Mouse (Mus musculus) midbrain, postnatal 0 days (tissue): ENCODE data around the gene Ppdpf. TPM values are rescaled to one million over a fixed set of nuclear protein-coding genes. Genes with fewer than 3 reads are reported as not detected.

Experiments
- ATAC-seq: fragments of 200-750 bp; cut with Nextera tagmentation; 2 replicates; pipeline ENCODE4 v1.8.0; 2017; ENCODE audit warnings: moderate number of reproducible peaks, mild to moderate bottlenecking, moderate TSS enrichment, moderate library complexity; ENCODE audit not compliant: low FRiP score
- DNase-seq: peaks from one replicate; pipeline ENCODE4 v3.0.0-alpha.2; 2015; ENCODE audit warnings: low spot score
- H3K27ac ChIP-seq: fragments of 300-500 bp; sonication (generic); 2 replicates; pipeline ENCODE4 v1.5.1; 2014; ENCODE audit warnings: low read depth, mild to moderate bottlenecking, low read length, mixed read lengths
- H3K27me3 ChIP-seq: fragments of 300-500 bp; sonication (generic); 2 replicates; pipeline ENCODE4 v1.6.1; 2014; ENCODE audit warnings: low read length, control low read depth, mixed read lengths; ENCODE audit not compliant: insufficient read depth
- H3K36me3 ChIP-seq: fragments of 300-500 bp; sonication (generic); 2 replicates; pipeline ENCODE4 v1.6.1; 2014; ENCODE audit warnings: low read length, control low read depth, mixed read lengths; ENCODE audit not compliant: insufficient read depth
- H3K4me1 ChIP-seq: fragments of 300-500 bp; sonication (generic); 2 replicates; pipeline ENCODE4 v1.6.1; 2014; ENCODE audit warnings: mild to moderate bottlenecking, control low read depth, antibody characterized with exemption, low read length, mixed read lengths; ENCODE audit not compliant: insufficient read depth
- H3K4me2 ChIP-seq: fragments of 300-500 bp; sonication (generic); 2 replicates; pipeline ENCODE4 v1.6.1; 2014; ENCODE audit warnings: low read depth, mild to moderate bottlenecking, low read length, mixed read lengths; ENCODE audit not compliant: poor library complexity, severe bottlenecking
- H3K4me3 ChIP-seq: fragments of 300-500 bp; sonication (generic); 2 replicates; pipeline ENCODE4 v1.5.1; 2014; ENCODE audit warnings: low read depth, mild to moderate bottlenecking, low read length, moderate library complexity
- H3K9ac ChIP-seq: fragments of 300-500 bp; sonication (generic); replicated peaks from 2 replicates; pipeline ENCODE4 v1.6.1; 2014; ENCODE audit warnings: mild to moderate bottlenecking, low read length, moderate library complexity, mixed read lengths; ENCODE audit not compliant: poor library complexity, severe bottlenecking
- H3K9me3 ChIP-seq: fragments of 300-500 bp; sonication (generic); 2 replicates; pipeline ENCODE4 v1.6.1; 2016; ENCODE audit warnings: low read length, control low read depth
- CTCF ChIP-seq: IDR thresholded peaks from 2 replicates; pipeline ENCODE4 v1.5.1; 2016; ENCODE audit warnings: antibody characterized with exemption, mild to moderate bottlenecking
- WGBS: fragments of 180-500 bp; shearing (Covaris S2); extraction: QIAGEN DNeasy Blood & Tissue Kit; methylation state at CpG from one replicate; pipeline ENCODE4 v1.1.7; 2014; 5-methylcytosine and 5-hydroxymethylcytosine counted together
- polyA plus RNA-seq: library from polyadenylated mRNA; unstranded; fragments of >200 nt; fragmentation: Nextera tagmentation; extraction: Ambion mirVana; gene quantifications from 2 replicates; pipeline ENCODE4 v1.2.1, GENCODE M21; 2015
- total RNA-seq: library from RNA; depleted of rRNA; stranded (reverse); fragments of >200 nt; gene quantifications from 2 replicates; pipeline ENCODE4 v1.2.3, GENCODE M21; 2014; rRNA removed

Ppdpf gene
- total RNA-seq, result 268 and 323 TPM in 2 replicates
- 365 and 367 TPM in 2 replicates for polyA plus RNA-seq

DNA sequence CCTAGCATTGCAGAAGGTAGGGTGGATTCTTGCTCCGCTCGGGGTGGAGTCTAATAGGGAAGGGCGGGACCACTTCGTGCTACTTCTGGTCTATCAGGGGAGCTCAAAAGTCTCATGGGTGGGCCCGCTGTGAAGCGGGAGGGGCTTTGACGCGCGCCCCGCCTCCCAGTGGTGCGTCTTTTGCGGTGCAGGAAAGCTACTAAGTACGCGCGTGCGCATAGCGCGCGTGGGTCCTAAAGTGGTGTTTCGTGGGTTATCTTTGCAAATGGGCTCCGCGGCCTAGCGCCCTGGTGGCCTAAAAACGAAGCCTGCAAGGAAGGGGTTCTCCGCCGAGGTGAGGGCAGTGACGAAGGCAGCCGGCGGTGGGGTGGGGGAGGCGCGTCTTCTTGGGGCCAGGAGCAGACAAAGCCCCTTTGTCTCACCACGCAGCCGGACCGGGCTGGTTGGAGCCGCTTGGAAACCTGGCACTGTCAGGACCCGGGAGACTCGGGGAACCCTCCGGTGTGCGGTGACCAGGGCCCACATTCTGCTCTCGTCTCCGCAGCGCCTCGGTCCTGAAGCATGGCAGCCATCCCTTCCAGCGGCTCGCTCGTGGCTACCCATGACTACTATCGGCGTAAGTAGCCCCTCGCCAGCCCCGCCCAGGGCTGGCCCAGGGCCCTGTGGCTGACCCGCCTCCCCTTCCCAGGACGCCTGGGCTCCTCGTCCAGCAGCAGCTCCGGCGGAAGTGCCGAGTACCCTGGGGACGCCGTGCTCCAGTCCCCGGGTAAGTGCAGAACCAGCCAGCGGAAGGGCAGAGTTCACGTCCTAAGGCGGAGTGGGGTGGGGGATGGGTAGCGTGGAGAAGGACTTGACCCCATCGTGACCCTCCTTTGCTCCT, at the start of gene Ppdpf:
TSS of gene Ppdpf (plus strand) at position 127 of the 880 bp plus-strand sequence.
- under 1% methylated on average over 64 of the region's 64 CpGs for WGBS
- peak; percentile 48 for TF ChIP-seq CTCF

GRCm38 (mm10) chr2:181139641-181140193, 47.3 kb upstream of the Ppdpf start:
- no peaks in the 10 kb centered on the region for H3K36me3 ChIP-seq
- H3K4me3 ChIP-seq, result no peak overlapping the region
- no peaks in the 10 kb centered on the region for H3K9me3 ChIP-seq
- H3K27ac ChIP-seq, result no peak overlapping the region
- no peak overlapping the region for H3K9ac ChIP-seq
- H3K4me1 ChIP-seq, result no peaks in the 10 kb centered on the region
- DNase-seq (no peak), ATAC-seq (no peak)
- TF ChIP-seq CTCF, result no peak
- no peaks in the 10 kb centered on the region; the same call in 1 of the 2 replicates for H3K27me3 ChIP-seq
- WGBS, result 84% methylated on average over 5 of the region's 5 CpGs
- H3K4me2 ChIP-seq, result no peak overlapping the region

More for the DNA sequence above, at the start of gene Ppdpf:
- Histone ChIP-seq H3K36me3 (0 out of 2 replicates have a peak, but pooled peaks cover 3% of the 10 kb centered on the region), H3K4me3 (peak within 1 kb of the TSS; percentile 69), H3K9ac (peak within 1 kb of the TSS; percentile 99), H3K9me3 (no peaks in the 10 kb centered on the region), H3K27me3 (no peaks in the 10 kb centered on the region), H3K4me1 (peaks cover 6% of the 10 kb centered on the region), H3K4me2 (peak within 1 kb of the TSS; percentile 67), H3K27ac (peak within 1 kb of the TSS; percentile 96)
- ATAC-seq (peak; percentile 86), DNase-seq (peak; percentile 94)

- Histone ChIP-seq H3K27ac (no peak overlapping the region), H3K27me3 (no peaks in the 10 kb centered on the region; the same call in 1 of the 2 replicates), H3K4me1 (no peaks in the 10 kb centered on the region), H3K9me3 (no peaks in the 10 kb centered on the region), H3K36me3 (peaks cover 4% of the 10 kb centered on the region; the same call in 1 of the 2 replicates), H3K4me3 (no peak overlapping the region), H3K9ac (no peak overlapping the region), H3K4me2 (no peak overlapping the region)
- ATAC-seq (no peak), DNase-seq (no peak)
- 67% methylated on average over 8 of the region's 8 CpGs for WGBS
- TF ChIP-seq CTCF, result no peak
Measured at GRCm38 (mm10) chr2:181142703-181143135, 44.3 kb upstream of the Ppdpf start.

DNA sequence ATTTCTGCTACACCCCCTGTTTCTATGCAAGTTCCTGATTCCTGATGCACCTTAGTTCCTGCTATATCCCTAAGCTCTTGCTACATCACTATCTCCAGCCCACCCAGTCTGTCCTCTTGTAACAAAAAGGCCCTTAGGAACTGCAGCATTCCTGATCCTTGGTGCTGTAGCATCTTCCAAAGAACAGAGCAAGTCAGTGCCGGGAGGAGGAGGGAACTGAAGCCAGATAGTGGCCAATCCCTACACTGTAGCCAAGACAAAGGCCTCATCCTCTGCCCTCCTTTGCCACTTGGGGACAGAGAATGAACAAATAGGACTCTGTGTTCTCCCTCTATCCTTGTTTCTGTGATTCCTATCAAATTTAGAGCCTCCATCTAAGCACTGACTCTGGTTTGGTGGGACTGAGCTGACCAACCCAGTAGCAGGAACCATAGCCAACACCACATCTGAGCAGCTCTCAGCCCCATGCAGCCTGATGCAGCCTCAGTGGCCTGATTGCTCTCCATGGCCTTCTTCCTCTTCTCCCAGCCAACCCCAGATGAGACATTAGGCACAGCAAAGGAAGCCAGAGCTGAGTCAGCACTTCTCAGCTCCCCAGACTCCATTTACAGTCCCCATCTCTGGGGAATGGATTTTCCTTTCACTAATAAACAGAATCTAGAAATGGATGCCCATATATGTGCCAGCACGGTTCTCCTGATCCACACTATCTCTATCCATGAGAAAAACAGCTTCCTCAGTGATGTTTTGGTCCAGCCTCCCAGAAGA, 43.4 kb upstream of the Ppdpf start:
- TF ChIP-seq CTCF, result no peak
- ATAC-seq (no peak), DNase-seq (no peak)
- H3K27ac ChIP-seq, result no peak overlapping the region
- H3K27me3 ChIP-seq, result no peaks in the 10 kb centered on the region; the same call in 1 of the 2 replicates
- no peak overlapping the region for H3K4me3 ChIP-seq
- peaks cover 4% of the 10 kb centered on the region; the same call in 1 of the 2 replicates for H3K36me3 ChIP-seq
- WGBS, result 64% methylated on average over 2 of the region's 2 CpGs
- H3K9me3 ChIP-seq, result no peaks in the 10 kb centered on the region
- peaks cover 3% of the 10 kb centered on the region; the same call in 1 of the 2 replicates for H3K4me1 ChIP-seq
- no peak overlapping the region for H3K9ac ChIP-seq
- no peak overlapping the region for H3K4me2 ChIP-seq

DNA sequence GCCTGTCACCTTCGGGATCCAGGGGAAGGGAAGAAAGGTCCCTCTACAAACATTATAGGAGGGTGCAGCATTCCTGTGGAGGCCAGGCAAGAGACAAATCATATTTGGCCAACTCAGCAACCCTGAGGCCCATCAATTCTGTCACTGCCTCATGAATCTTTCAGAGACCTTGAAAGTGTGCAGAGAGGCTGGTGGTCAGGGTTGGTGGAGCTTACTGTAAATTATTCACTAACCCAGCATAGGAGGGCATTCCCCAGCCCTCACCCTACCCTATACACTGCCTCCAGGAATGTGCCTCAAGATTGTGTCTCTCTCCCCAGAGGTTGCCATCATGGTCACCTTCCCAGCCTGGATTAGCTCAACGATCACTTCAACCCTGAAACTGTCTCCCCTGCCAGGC, 42.4 kb upstream of the Ppdpf start:
- H3K4me1 ChIP-seq, result peaks cover 3% of the 10 kb centered on the region; the same call in 1 of the 2 replicates
- H3K27me3 ChIP-seq, result no peaks in the 10 kb centered on the region; the same call in 1 of the 2 replicates
- no peak overlapping the region for H3K4me3 ChIP-seq
- H3K36me3 ChIP-seq, result peaks cover 6% of the 10 kb centered on the region
- DNase-seq, result no peak
- no peak overlapping the region for H3K9ac ChIP-seq
- 82% methylated on average over 2 of the region's 2 CpGs for WGBS
- TF ChIP-seq CTCF, result no peak
- ATAC-seq, result no peak
- H3K9me3 ChIP-seq, result no peaks in the 10 kb centered on the region
- H3K4me2 ChIP-seq, result no peak overlapping the region
- no peak overlapping the region for H3K27ac ChIP-seq
